11 mouse cellular contexts compared by ENCODE assay signal in genomic region chr7:120977063-120977462, GRCm38 (mm10). TPM values are rescaled to one million over a fixed set of nuclear protein-coding genes. Genes with fewer than 3 reads are reported as not detected.
DNase-seq lines count a peak whose midpoint lies in the region; ATAC-seq lines count a peak whose summit lies in the region.
"Had no signal": no experiment of that assay in that cellular context is flagged by ENCODE, and none has a peak within 500 bp of the region (broad histone marks: within the 10 kb centered on the region; RNA-seq: fewer than 3 reads in every experiment).

No protein-coding gene starts in this region.

- H3K4me1 ChIP-seq in lung, embryonic 16.5 days (replicated peaks; ENCODE audit: control insufficient read depth, insufficient read depth, low read length): peaks cover 23% of the 10 kb centered on the region

- H3K27ac ChIP-seq in lung, embryonic 16.5 days (ENCODE audit: low read length): peak overlapping the region; percentile 60
- H3K27ac ChIP-seq: embryonic facial prominence, embryonic 12.5 days; macrophage had no signal

- peak overlapping the region; percentile 13 for H3K4me2 ChIP-seq in lung, embryonic 16.5 days (ENCODE audit: low read depth, low read length)
- H3K4me2 ChIP-seq: embryonic facial prominence, embryonic 12.5 days had no signal

- intact Hi-C loops in gastrocnemius, postnatal 36 days (cut with DNase I): no loop called here
- intact Hi-C loops in heart, postnatal 14 days (cut with DNase I): no loop called here

- no peaks in the 10 kb centered on the region for H3K36me3 ChIP-seq in lung, embryonic 16.5 days (ENCODE audit: control insufficient read depth, insufficient read depth, low read length)
- H3K36me3 ChIP-seq: embryonic facial prominence, embryonic 12.5 days had no signal

- 31% methylated on average over 7 of the region's 7 CpGs for WGBS in lung, embryonic 16.5 days

- H3K9ac ChIP-seq in lung, embryonic 16.5 days (ENCODE audit: low read length): no peak overlapping the region
- H3K9ac ChIP-seq: embryonic facial prominence, embryonic 12.5 days had no signal

- DNase-seq in gastrocnemius, postnatal 10 days: peak; percentile 37
- no peak for DNase-seq in gastrocnemius, postnatal 36 days
- peak; percentile 37 for DNase-seq in NIH3T3 (ENCODE audit: low read depth)
- peak; percentile 56 to 65 for DNase-seq in heart, postnatal 14 days
- DNase-seq in urinary bladder, postnatal 36 days (ENCODE audit: low spot score in 2 of 2): no peak
- DNase-seq in embryo, embryonic 9.5 days (ENCODE audit: extremely low spot score): no peak

- H3K4me3 ChIP-seq in lung, embryonic 16.5 days (ENCODE audit: low read length): no peak overlapping the region
- H3K4me3 ChIP-seq: embryonic facial prominence, embryonic 12.5 days had no signal

- no peaks in the 10 kb centered on the region for H3K27me3 ChIP-seq in lung, embryonic 16.5 days (ENCODE audit: control insufficient read depth, insufficient read depth, low read depth, low read length)
- H3K27me3 ChIP-seq: embryonic facial prominence, embryonic 12.5 days had no signal

- no peaks in the 10 kb centered on the region for H3K9me3 ChIP-seq in lung, embryonic 16.5 days (ENCODE audit: control insufficient read depth, low read length)
- H3K9me3 ChIP-seq: embryonic facial prominence, embryonic 12.5 days; G1E had no signal

- ATAC-seq in lung, embryonic 16.5 days (ENCODE audit: low read depth): peak; percentile 53
- ATAC-seq in inflammation-experienced regulatory T-cells, adult 6 months: no peak

RNA-seq across cellular contexts. Expression of gene Cdr2, which starts 5.0 kb away (rescaled TPM):
- 10 to 100 TPM in 1 of 2 experiments, 1 to 10 TPM in 1; 6.9 to 10.9 TPM for total RNA-seq in gastrocnemius, postnatal 10 days (2021)
- 1 to 10 TPM; 2.8 to 3.0 TPM for total RNA-seq in gastrocnemius, postnatal 36 days (2021)
- 10 to 100 TPM; 24.1 to 24.8 TPM for total RNA-seq in heart, postnatal 14 days (2021)
- 8.5 and 9.2 TPM in 2 replicates for polyA plus RNA-seq in lung, embryonic 16.5 days (2015; fragmentation: Nextera tagmentation; extraction: Ambion mirVana)
- 1 to 10 TPM; 1.2 to 1.4 (median 1.3) TPM for polyA plus RNA-seq in inflammation-experienced regulatory T-cells, adult 6 months (2017; shearing (Covaris generic))

RNA-seq across cellular contexts. Expression of gene Mfsd13b, which starts 5.2 kb away (rescaled TPM):
- not detected for total RNA-seq in gastrocnemius, postnatal 10 days (2021)
- total RNA-seq in gastrocnemius, postnatal 36 days (2021): not detected
- total RNA-seq in heart, postnatal 14 days (2021): not detected
- 0.23 TPM in 1 of 2 replicates, not detected in the other for polyA plus RNA-seq in lung, embryonic 16.5 days (2015; fragmentation: Nextera tagmentation; extraction: Ambion mirVana)
- polyA plus RNA-seq in inflammation-experienced regulatory T-cells, adult 6 months (2017; shearing (Covaris generic)): not detected
- polyA plus RNA-seq: embryonic facial prominence, embryonic 12.5 days; G1E had no signal

RNA-seq across cellular contexts. Expression of gene Mettl9, which starts 57.2 kb away (rescaled TPM):
- total RNA-seq in gastrocnemius, postnatal 10 days (2021): 10 to 100 TPM; 41.8 to 48.8 TPM
- total RNA-seq in gastrocnemius, postnatal 36 days (2021): 10 to 100 TPM; 18.5 to 19.7 TPM
- 10 to 100 TPM; 78.8 to 94.3 TPM for total RNA-seq in heart, postnatal 14 days (2021)
- 116 and 117 TPM in 2 replicates for polyA plus RNA-seq in lung, embryonic 16.5 days (2015; fragmentation: Nextera tagmentation; extraction: Ambion mirVana)
- 10 to 100 TPM in 1 of 3 experiments, 1 to 10 TPM in 2; 3.9 to 10.1 (median 7.1) TPM for polyA plus RNA-seq in inflammation-experienced regulatory T-cells, adult 6 months (2017; shearing (Covaris generic))

RNA-seq across cellular contexts. Expression of gene Polr3e, which starts 59.5 kb away (rescaled TPM):
- total RNA-seq in gastrocnemius, postnatal 10 days (2021): 10 to 100 TPM; 14.0 to 15.9 TPM
- total RNA-seq in gastrocnemius, postnatal 36 days (2021): 10 to 100 TPM; 10.7 to 11.4 TPM
- 10 to 100 TPM; 10.7 to 10.9 TPM for total RNA-seq in heart, postnatal 14 days (2021)
- polyA plus RNA-seq in lung, embryonic 16.5 days (2015; fragmentation: Nextera tagmentation; extraction: Ambion mirVana): 27.7 and 28.3 TPM in 2 replicates
- 10 to 100 TPM in 1 of 3 experiments, 1 to 10 TPM in 2; 7.0 to 10.6 (median 8.7) TPM for polyA plus RNA-seq in inflammation-experienced regulatory T-cells, adult 6 months (2017; shearing (Covaris generic))

Comparison
In these comparisons a context has a peak if more than half of its experiments do, and no peak if none do; other contexts are left out.
1. DNase-seq: peak in gastrocnemius, postnatal 10 days (single experiment), NIH3T3 (single experiment) and heart, postnatal 14 days (2 of 2); none in gastrocnemius, postnatal 36 days (0 of 2), urinary bladder, postnatal 36 days (0 of 2) and embryo, embryonic 9.5 days (single experiment).